Mouse (Mus musculus): ENCODE measurements around the gene Gimap4.

DNA sequence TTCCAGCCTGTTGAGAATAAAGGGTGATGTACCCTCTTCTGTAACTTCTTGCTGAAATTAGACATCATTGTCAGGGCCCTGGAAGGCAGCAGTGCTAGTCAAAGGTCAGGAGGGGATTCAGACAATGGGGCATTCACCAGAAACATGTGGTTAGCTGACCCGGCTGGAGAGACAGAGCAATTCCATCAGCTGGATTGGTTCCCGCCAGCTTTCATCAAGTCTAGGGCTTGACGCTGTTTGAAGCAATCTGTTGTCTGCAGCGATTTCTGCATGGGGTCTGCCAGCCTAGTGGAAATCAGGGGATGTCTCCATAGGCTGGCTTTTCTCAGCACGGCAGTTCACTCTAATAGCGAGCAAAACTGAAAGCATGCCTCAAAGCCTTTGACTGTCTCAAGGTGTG, 47.8 kb upstream of the Gimap4 start:
- TF ChIP-seq CTCF (IDR thresholded peaks at IDR 0.05; ENCODE audit: control insufficient read depth, insufficient read depth, low read length) (no peak), POLR2A (IDR thresholded peaks at IDR 0.05; ENCODE audit: borderline replicate concordance, control insufficient read depth, low read depth, low read length) (no peak)

Data from bone marrow, adult 2 months (tissue).